Mouse (Mus musculus): ENCODE measurements at regions not wholly inside any gene's neighbourhood (a gene's known extent, or its start where the extent isn't known, plus 50 kb on each side); places are given as distances from the start of the nearest gene placed in this dataset.

DNA sequence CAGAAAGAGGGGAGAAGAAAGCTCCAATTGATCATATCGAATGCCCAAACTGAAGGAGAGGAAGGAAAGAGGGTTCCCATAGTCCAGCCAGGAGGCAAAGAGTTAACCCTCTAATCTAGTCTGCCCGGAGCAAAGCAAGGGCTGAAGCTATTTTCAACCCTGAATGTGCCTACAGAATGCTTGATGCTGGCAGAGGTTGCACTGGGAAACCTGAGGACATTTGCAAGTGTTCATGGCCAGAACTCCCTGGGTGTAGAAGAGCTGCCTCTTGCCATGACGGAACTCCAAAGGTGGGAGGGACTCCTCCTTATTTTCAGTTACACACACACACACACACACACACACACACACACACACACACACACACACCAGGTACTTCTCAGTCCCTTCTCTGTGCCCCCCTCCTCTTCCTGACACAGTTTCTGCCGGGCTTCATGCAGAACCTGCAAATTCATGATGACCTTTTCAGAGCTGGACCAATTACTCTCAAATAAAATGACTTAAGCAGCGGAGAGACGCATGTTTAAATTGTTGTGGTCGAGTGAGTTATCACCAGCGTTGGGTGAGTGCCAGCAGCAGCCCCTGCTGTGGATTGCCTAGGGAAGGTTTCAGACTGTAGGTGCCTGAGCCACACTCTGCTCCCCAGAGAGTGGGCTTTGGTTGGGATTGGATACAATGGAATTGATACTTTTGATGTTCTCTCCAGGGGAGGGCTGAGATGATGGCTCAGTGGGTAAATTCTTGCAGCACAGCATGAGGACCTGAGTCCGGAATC lies 152.1 kb upstream of the Sdk2 start:
- Histone ChIP-seq H3K27me3 (ENCODE audit: control insufficient read depth, insufficient read depth, low read length) (no peaks in the 10 kb centered on the region), H3K36me3 (ENCODE audit: control insufficient read depth, insufficient read depth, low read length) (no peaks in the 10 kb centered on the region), H3K27ac (ENCODE audit: low read depth, low read length) (peak overlapping the region; percentile 47; the same call in 1 of the 2 replicates), H3K4me2 (peak overlapping the region; percentile 33), H3K9me3 (replicated peaks; ENCODE audit: control insufficient read depth, low read length) (peaks cover 6% of the 10 kb centered on the region), H3K4me1 (ENCODE audit: control insufficient read depth, insufficient read depth, low read length) (peaks cover 22% of the 10 kb centered on the region), H3K9ac (ENCODE audit: low read depth, low read length) (no peak overlapping the region), H3K4me3 (ENCODE audit: low read depth, low read length) (no peak overlapping the region)
- WGBS (ENCODE audit: insufficient replicate concordance), result 21% methylated on average over 9 of the region's 9 CpGs
- no peak for ATAC-seq (replicated peaks; ENCODE audit: insufficient number of reproducible peaks, low FRiP score, low TSS enrichment)

DNA sequence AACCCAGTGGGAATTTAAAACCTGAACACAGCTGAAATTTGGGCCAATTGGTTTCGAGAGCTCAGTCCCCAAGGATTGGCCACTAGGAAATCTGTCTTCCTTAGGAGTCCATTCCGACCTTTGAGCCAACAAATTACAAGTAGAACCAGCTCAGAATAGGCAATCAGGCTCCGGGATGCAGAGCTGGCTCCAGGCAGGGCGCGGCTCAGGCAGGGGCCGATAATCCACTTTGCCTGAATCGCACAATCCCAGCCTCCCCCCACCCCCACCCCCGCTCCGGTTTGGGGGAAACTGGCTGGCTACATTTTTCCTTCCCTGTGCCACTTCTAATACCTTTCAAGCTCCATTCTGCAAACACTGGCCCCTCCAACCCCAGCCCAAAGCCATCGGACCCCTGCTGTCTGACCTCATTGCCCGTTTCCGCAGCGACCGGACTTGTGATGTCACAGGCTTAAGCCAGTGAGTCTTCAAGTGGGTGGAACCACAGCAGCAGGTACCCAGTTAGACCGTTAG lies 150.5 kb upstream of the Sdk2 start:
- H3K27ac ChIP-seq (ENCODE audit: low read depth, low read length), result no peak overlapping the region

DNA sequence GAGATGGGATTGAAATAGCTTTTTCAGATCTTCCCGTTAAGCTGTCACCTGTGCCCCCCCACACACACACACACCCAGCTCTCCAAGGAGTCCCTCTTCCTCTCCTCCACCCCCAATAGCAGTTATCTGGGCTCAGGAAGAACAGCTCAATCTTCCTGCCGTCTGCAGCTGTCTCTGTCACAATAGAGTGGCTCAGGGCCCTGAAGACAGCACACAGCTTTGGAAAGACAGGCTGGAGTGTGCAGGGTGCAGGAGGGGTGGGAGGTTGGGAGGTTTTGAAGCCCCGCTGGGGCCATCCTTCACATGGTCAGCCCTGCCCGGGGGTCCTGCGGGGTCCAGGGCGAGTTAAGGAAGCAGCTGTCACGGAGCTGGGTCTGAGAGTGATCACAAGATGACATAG lies 149.6 kb upstream of the Sdk2 start:
- H3K9me3 ChIP-seq (replicated peaks; ENCODE audit: control insufficient read depth, low read length), result no peaks in the 10 kb centered on the region
- H3K36me3 ChIP-seq (ENCODE audit: control insufficient read depth, insufficient read depth, low read length), result no peaks in the 10 kb centered on the region
- peak overlapping the region; percentile 61 for H3K4me2 ChIP-seq
- H3K27me3 ChIP-seq (ENCODE audit: control insufficient read depth, insufficient read depth, low read length), result no peaks in the 10 kb centered on the region
- H3K4me1 ChIP-seq (ENCODE audit: control insufficient read depth, insufficient read depth, low read length), result peaks cover 22% of the 10 kb centered on the region
- no peak overlapping the region for H3K27ac ChIP-seq (ENCODE audit: low read depth, low read length)
- no peak overlapping the region for H3K4me3 ChIP-seq (ENCODE audit: low read depth, low read length)
- 0 out of 2 replicates have a peak overlapping the region, but pooled peaks have one; percentile 46 for H3K9ac ChIP-seq (ENCODE audit: low read depth, low read length)
- WGBS (ENCODE audit: insufficient replicate concordance), result 8% methylated on average over 7 of the region's 7 CpGs
- ATAC-seq (replicated peaks; ENCODE audit: insufficient number of reproducible peaks, low FRiP score, low TSS enrichment), result no peak; the same call in 1 of the 2 replicates

More for the DNA sequence above, 150.5 kb upstream of the Sdk2 start:
- Histone ChIP-seq H3K9ac (ENCODE audit: low read depth, low read length) (peak overlapping the region; percentile 39; the same call in 1 of the 2 replicates), H3K4me1 (ENCODE audit: control insufficient read depth, insufficient read depth, low read length) (peaks cover 22% of the 10 kb centered on the region), H3K36me3 (ENCODE audit: control insufficient read depth, insufficient read depth, low read length) (no peaks in the 10 kb centered on the region), H3K27me3 (ENCODE audit: control insufficient read depth, insufficient read depth, low read length) (no peaks in the 10 kb centered on the region), H3K4me2 (peak overlapping the region; percentile 61), H3K9me3 (replicated peaks; ENCODE audit: control insufficient read depth, low read length) (no peaks in the 10 kb centered on the region), H3K4me3 (ENCODE audit: low read depth, low read length) (peak overlapping the region; percentile 38)
- no peak for ATAC-seq (replicated peaks; ENCODE audit: insufficient number of reproducible peaks, low FRiP score, low TSS enrichment)
- WGBS (ENCODE audit: insufficient replicate concordance), result 2% methylated on average over 15 of the region's 15 CpGs

DNA sequence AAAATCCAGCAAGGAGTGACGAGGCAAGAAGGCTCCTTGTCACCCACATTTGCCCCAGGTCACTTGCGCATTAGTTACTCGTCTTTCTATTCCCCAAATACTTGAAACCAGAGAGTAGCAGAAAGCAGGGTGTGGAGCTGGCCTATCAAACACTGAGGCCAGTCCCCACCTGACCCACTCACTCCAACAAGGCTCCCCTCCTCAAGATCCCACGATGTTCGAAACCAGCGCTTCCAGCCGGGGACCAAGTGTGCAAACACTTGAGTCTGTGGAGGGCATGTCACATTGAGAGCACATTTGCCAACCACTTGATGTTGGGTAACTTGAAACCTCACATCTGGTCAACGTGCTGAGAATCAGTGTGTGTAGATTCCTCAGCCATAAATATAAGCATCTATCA lies 148.4 kb upstream of the Sdk2 start:
- no peaks in the 10 kb centered on the region for H3K36me3 ChIP-seq (ENCODE audit: control insufficient read depth, insufficient read depth, low read length)

DNA sequence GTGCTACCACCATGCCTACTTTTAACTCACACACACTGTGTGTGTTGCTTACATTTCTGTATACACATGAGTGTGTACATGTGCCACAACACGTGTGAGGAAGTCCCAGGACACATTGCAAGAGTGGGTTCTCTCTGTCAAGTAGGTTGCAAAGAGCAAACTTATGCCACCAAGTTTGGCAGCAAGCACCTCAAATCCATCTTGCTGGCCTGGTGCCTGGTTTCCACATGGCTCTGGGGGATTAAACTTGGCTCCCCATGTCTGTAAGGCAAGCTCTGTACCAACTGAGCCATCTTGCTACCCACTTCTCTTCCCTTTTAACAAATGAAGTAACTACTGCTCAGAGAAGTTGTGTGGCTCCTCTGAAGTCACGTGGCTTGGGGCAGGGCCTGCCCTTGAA lies 145.3 kb upstream of the Sdk2 start:
- no peak for ATAC-seq (replicated peaks; ENCODE audit: insufficient number of reproducible peaks, low FRiP score, low TSS enrichment)
- WGBS (ENCODE audit: insufficient replicate concordance), result 58% methylated on average over 2 of the region's 2 CpGs
- H3K4me2 ChIP-seq, result no peak overlapping the region

More for the DNA sequence above, 148.4 kb upstream of the Sdk2 start:
- H3K27ac ChIP-seq (ENCODE audit: low read depth, low read length), result no peak overlapping the region
- H3K4me1 ChIP-seq (ENCODE audit: control insufficient read depth, insufficient read depth, low read length), result peaks cover 22% of the 10 kb centered on the region
- no peak overlapping the region for H3K4me2 ChIP-seq
- no peaks in the 10 kb centered on the region for H3K9me3 ChIP-seq (replicated peaks; ENCODE audit: control insufficient read depth, low read length)
- 71% methylated on average over 8 of the region's 8 CpGs for WGBS (ENCODE audit: insufficient replicate concordance)
- H3K9ac ChIP-seq (ENCODE audit: low read depth, low read length), result no peak overlapping the region
- no peaks in the 10 kb centered on the region for H3K27me3 ChIP-seq (ENCODE audit: control insufficient read depth, insufficient read depth, low read length)
- no peak for ATAC-seq (replicated peaks; ENCODE audit: insufficient number of reproducible peaks, low FRiP score, low TSS enrichment)
- H3K4me3 ChIP-seq (ENCODE audit: low read depth, low read length), result no peak overlapping the region

DNA sequence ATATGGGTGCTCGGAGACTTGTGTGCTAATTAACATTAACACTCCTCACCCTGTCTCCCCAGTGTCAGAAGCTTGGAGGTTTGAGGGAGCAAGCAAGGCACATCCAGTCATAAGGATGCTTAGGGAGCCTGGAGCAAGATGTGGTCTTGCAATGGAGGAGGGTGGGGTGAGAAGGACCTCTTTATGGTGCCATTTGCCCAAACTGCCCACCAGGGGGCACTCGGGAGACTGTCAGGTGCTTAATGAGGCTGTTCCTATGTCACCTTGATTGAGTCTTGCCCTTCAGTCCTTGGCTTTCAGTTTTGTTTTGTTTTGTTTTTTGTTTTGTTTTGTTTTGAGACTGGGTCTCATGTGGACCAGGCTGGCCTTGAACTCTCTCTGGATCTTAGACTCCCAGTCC lies 138.3 kb upstream of the Sdk2 start:
- H3K27ac ChIP-seq (ENCODE audit: low read depth, low read length), result no peak overlapping the region
- no peaks in the 10 kb centered on the region for H3K27me3 ChIP-seq (ENCODE audit: control insufficient read depth, insufficient read depth, low read length)
- no peaks in the 10 kb centered on the region for H3K9me3 ChIP-seq (replicated peaks; ENCODE audit: control insufficient read depth, low read length)
- ATAC-seq (replicated peaks; ENCODE audit: insufficient number of reproducible peaks, low FRiP score, low TSS enrichment), result no peak
- H3K9ac ChIP-seq (ENCODE audit: low read depth, low read length), result no peak overlapping the region
- H3K4me2 ChIP-seq, result no peak overlapping the region
- WGBS (ENCODE audit: insufficient replicate concordance), result 45% methylated on average over 2 of the region's 2 CpGs
- no peak overlapping the region for H3K4me3 ChIP-seq (ENCODE audit: low read depth, low read length)
- no peaks in the 10 kb centered on the region for H3K4me1 ChIP-seq (ENCODE audit: control insufficient read depth, insufficient read depth, low read length)
- no peaks in the 10 kb centered on the region for H3K36me3 ChIP-seq (ENCODE audit: control insufficient read depth, insufficient read depth, low read length)

More for the DNA sequence above, 145.3 kb upstream of the Sdk2 start:
- no peak overlapping the region for H3K4me3 ChIP-seq (ENCODE audit: low read depth, low read length)
- no peaks in the 10 kb centered on the region for H3K27me3 ChIP-seq (ENCODE audit: control insufficient read depth, insufficient read depth, low read length)
- no peak overlapping the region for H3K27ac ChIP-seq (ENCODE audit: low read depth, low read length)
- no peaks in the 10 kb centered on the region for H3K9me3 ChIP-seq (replicated peaks; ENCODE audit: control insufficient read depth, low read length)
- H3K36me3 ChIP-seq (ENCODE audit: control insufficient read depth, insufficient read depth, low read length), result no peaks in the 10 kb centered on the region
- no peak overlapping the region for H3K9ac ChIP-seq (ENCODE audit: low read depth, low read length)
- peaks cover 9% of the 10 kb centered on the region for H3K4me1 ChIP-seq (ENCODE audit: control insufficient read depth, insufficient read depth, low read length)

DNA sequence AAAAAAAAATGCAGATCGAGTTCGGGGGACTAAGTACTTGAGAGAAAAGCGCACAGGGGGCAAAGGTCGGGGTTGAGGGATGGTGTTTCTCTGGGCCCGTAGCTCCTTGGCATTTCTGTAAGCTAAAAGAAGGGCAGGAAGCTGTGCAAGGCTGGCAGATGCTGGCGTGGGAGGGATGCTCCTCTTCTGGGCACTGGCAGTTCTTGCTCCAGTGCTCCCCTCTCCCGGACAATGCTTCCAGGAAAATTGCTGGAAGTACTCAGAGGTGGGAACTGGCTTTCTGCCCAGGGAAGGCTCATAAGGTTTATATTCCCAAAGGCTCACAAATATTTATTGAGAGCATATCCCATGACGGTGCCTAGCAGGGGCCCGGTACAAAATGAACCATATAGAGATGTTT lies 136.6 kb upstream of the Sdk2 start:
- Histone ChIP-seq H3K9ac (ENCODE audit: low read depth, low read length) (no peak overlapping the region), H3K9me3 (replicated peaks; ENCODE audit: control insufficient read depth, low read length) (no peaks in the 10 kb centered on the region), H3K36me3 (ENCODE audit: control insufficient read depth, insufficient read depth, low read length) (no peaks in the 10 kb centered on the region), H3K27me3 (ENCODE audit: control insufficient read depth, insufficient read depth, low read length) (no peaks in the 10 kb centered on the region), H3K4me1 (ENCODE audit: control insufficient read depth, insufficient read depth, low read length) (peaks cover 11% of the 10 kb centered on the region), H3K4me2 (no peak overlapping the region), H3K27ac (ENCODE audit: low read depth, low read length) (no peak overlapping the region), H3K4me3 (ENCODE audit: low read depth, low read length) (no peak overlapping the region)
- WGBS (ENCODE audit: insufficient replicate concordance), result 71% methylated on average over 9 of the region's 9 CpGs
- no peak for ATAC-seq (replicated peaks; ENCODE audit: insufficient number of reproducible peaks, low FRiP score, low TSS enrichment)

DNA sequence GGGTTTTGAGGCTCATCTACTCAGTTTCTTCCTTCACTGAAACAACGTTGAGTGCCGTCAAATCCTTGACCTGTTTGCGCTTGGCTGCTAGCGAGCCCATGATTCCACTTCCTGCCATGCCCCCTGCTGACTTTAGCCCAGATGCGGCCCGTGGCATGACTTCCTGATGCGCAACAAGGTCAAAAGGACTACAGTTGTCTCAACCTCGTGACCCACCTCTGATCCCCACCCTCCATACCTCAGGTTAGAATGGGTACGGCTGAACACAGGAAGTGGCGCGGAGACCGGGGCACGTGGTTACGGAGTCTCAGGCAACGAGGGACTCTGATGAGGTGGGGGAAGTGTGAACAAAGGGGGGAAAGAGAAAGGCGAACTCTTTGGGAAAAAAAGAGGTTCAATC lies 135.6 kb upstream of the Sdk2 start:
- H3K36me3 ChIP-seq (ENCODE audit: control insufficient read depth, insufficient read depth, low read length), result no peaks in the 10 kb centered on the region
- no peak for ATAC-seq (replicated peaks; ENCODE audit: insufficient number of reproducible peaks, low FRiP score, low TSS enrichment)
- H3K4me1 ChIP-seq (ENCODE audit: control insufficient read depth, insufficient read depth, low read length), result peaks cover 20% of the 10 kb centered on the region
- H3K27me3 ChIP-seq (ENCODE audit: control insufficient read depth, insufficient read depth, low read length), result no peaks in the 10 kb centered on the region
- 86% methylated on average over 16 of the region's 16 CpGs for WGBS (ENCODE audit: insufficient replicate concordance)
- H3K4me3 ChIP-seq (ENCODE audit: low read depth, low read length), result no peak overlapping the region
- no peak overlapping the region for H3K4me2 ChIP-seq
- H3K27ac ChIP-seq (ENCODE audit: low read depth, low read length), result no peak overlapping the region
- no peak overlapping the region for H3K9ac ChIP-seq (ENCODE audit: low read depth, low read length)
- H3K9me3 ChIP-seq (replicated peaks; ENCODE audit: control insufficient read depth, low read length), result no peaks in the 10 kb centered on the region
